Mouse (Mus musculus) hindbrain, embryonic 14.5 days (tissue): ENCODE data around the gene Tspear. TPM values are rescaled to one million over a fixed set of nuclear protein-coding genes. Genes with fewer than 3 reads are reported as not detected.
"Not testable (repeated sequence)": the region's sequence is repeated elsewhere in the genome, so short reads cannot be mapped to it uniquely, and the experiment has no call there.

Source experiments
- ATAC-seq: fragments of 200-750 bp; cut with Nextera tagmentation; 2 replicates; pipeline ENCODE4 v1.8.0; 2017; ENCODE audit warnings: moderate number of reproducible peaks, mild to moderate bottlenecking, moderate TSS enrichment, moderate library complexity; ENCODE audit not compliant: low FRiP score
- DNase-seq: peaks from one replicate; pipeline ENCODE4 v3.0.0-alpha.2; 2015; ENCODE audit warnings: low spot score
- H3K27ac ChIP-seq: fragments of 300-500 bp; sonication (generic); 2 replicates; pipeline ENCODE4 v1.5.1; 2014; ENCODE audit warnings: mild to moderate bottlenecking, moderate library complexity
- H3K27me3 ChIP-seq: fragments of 300-500 bp; sonication (generic); 2 replicates; pipeline ENCODE4 v1.6.1; 2014; ENCODE audit warnings: mild to moderate bottlenecking, low read length, mixed read lengths; ENCODE audit not compliant: control insufficient read depth, insufficient read depth
- H3K36me3 ChIP-seq: fragments of 300-500 bp; sonication (generic); replicated peaks from 2 replicates; pipeline ENCODE4 v1.6.1; 2014; ENCODE audit not compliant: control insufficient read depth, insufficient read depth
- H3K4me1 ChIP-seq: fragments of 300-500 bp; sonication (generic); replicated peaks from 2 replicates; pipeline ENCODE4 v1.6.1; 2014; ENCODE audit warnings: antibody characterized with exemption, low read length, mixed read lengths; ENCODE audit not compliant: control insufficient read depth, insufficient read depth
- H3K4me2 ChIP-seq: fragments of 300-500 bp; sonication (generic); replicated peaks from 2 replicates; pipeline ENCODE4 v1.6.1; 2014; ENCODE audit warnings: mild to moderate bottlenecking, moderate library complexity
- H3K4me3 ChIP-seq: fragments of 300-500 bp; sonication (generic); replicated peaks from 2 replicates; pipeline ENCODE4 v1.5.1; 2014; ENCODE audit warnings: mild to moderate bottlenecking, low read length
- H3K9ac ChIP-seq: fragments of 300-500 bp; sonication (generic); 2 replicates; pipeline ENCODE4 v1.6.1; 2014
- H3K9me3 ChIP-seq: fragments of 300-500 bp; sonication (generic); 2 replicates; pipeline ENCODE4 v1.6.1; 2016; ENCODE audit warnings: low read length; ENCODE audit not compliant: control insufficient read depth
- WGBS: fragments of 180-500 bp; shearing (Covaris S2); extraction: QIAGEN DNeasy Blood & Tissue Kit; methylation state at CpG from one replicate; pipeline ENCODE4 v1.1.7; 2014; 5-methylcytosine and 5-hydroxymethylcytosine counted together
- polyA plus RNA-seq: library from polyadenylated mRNA; unstranded; fragments of >200 nt; fragmentation: Nextera tagmentation; extraction: Ambion mirVana; gene quantifications from 2 replicates; pipeline ENCODE4 v1.2.1, GENCODE M21; 2014

Tspear gene
- polyA plus RNA-seq, 1 experiment from 2014 or later, result 1.2 TPM

GRCm38 (mm10) chr10:77697133-77697532 is 10.8 kb downstream of the Tspear start, which contains the start of gene Gm9508:
Gm9508 (minus strand) TSS chr10:77697233.
- no peak within 1 kb of the TSS for H3K9ac ChIP-seq
- no peak within 1 kb of the TSS for H3K4me3 ChIP-seq
- ATAC-seq, result no peak
- no peaks in the 10 kb centered on the region for H3K27me3 ChIP-seq
- H3K27ac ChIP-seq, result no peak within 1 kb of the TSS
- no peaks in the 10 kb centered on the region for H3K36me3 ChIP-seq
- no peak within 1 kb of the TSS for H3K4me2 ChIP-seq
- no peak for DNase-seq
- no peaks in the 10 kb centered on the region for H3K9me3 ChIP-seq
- 39% methylated on average over 4 of the region's 4 CpGs for WGBS
- no peaks in the 10 kb centered on the region for H3K4me1 ChIP-seq

- ATAC-seq, result no peak
Measured at GRCm38 (mm10) chr10:77706326-77706725, 20.0 kb downstream of the Tspear start, which contains the start of gene Gm10272. Gm10272 (plus strand) TSS chr10:77706626.

GRCm38 (mm10) chr10:77709831-77710230 is 23.5 kb downstream of the Tspear start:
- H3K9ac ChIP-seq, result no peak overlapping the region
- ATAC-seq (no peak), DNase-seq (no peak)
- H3K27ac ChIP-seq, result no peak overlapping the region
- H3K36me3 ChIP-seq, result no peaks in the 10 kb centered on the region
- no peak overlapping the region for H3K4me2 ChIP-seq
- H3K9me3 ChIP-seq, result peaks cover 10% of the 10 kb centered on the region; the same call in 1 of the 2 replicates
- H3K4me1 ChIP-seq, result no peaks in the 10 kb centered on the region
- 80% methylated on average over 3 of the region's 3 CpGs for WGBS
- no peaks in the 10 kb centered on the region for H3K27me3 ChIP-seq
- no peak overlapping the region for H3K4me3 ChIP-seq

More at GRCm38 (mm10) chr10:77706326-77706725, 20.0 kb downstream of the Tspear start, which contains the start of gene Gm10272:
- H3K4me1 ChIP-seq, result no peaks in the 10 kb centered on the region
- no peak within 1 kb of the TSS for H3K27ac ChIP-seq
- H3K4me2 ChIP-seq, result no peak within 1 kb of the TSS
- H3K4me3 ChIP-seq, result no peak within 1 kb of the TSS
- peaks cover 10% of the 10 kb centered on the region; the same call in 1 of the 2 replicates for H3K9me3 ChIP-seq
- DNase-seq, result no peak
- no peaks in the 10 kb centered on the region for H3K27me3 ChIP-seq
- no peak within 1 kb of the TSS for H3K9ac ChIP-seq
- H3K36me3 ChIP-seq, result no peaks in the 10 kb centered on the region
- WGBS, result 100% methylated on average over 1 of the region's 1 CpGs

GRCm38 (mm10) chr10:77711157-77711556 is 24.8 kb downstream of the Tspear start, which contains the start of gene Gm10024:
Gm10024 (plus strand) TSS chr10:77711457.
- H3K27ac ChIP-seq, H3K4me2 ChIP-seq, H3K4me3 ChIP-seq, H3K27me3 ChIP-seq, ATAC-seq, H3K36me3 ChIP-seq, H3K4me1 ChIP-seq, H3K9me3 ChIP-seq, H3K9ac ChIP-seq, DNase-seq: not testable (repeated sequence)

GRCm38 (mm10) chr10:77713734-77714133 is 27.4 kb downstream of the Tspear start:
- Histone ChIP-seq H3K36me3 (no peaks in the 10 kb centered on the region), H3K27me3 (no peaks in the 10 kb centered on the region), H3K4me3 (no peak overlapping the region), H3K27ac (no peak overlapping the region), H3K9ac (no peak overlapping the region), H3K4me2 (no peak overlapping the region), H3K4me1 (no peaks in the 10 kb centered on the region), H3K9me3 (0 out of 2 replicates have a peak, but pooled peaks cover 7% of the 10 kb centered on the region)
- ATAC-seq (no peak), DNase-seq (no peak)
- 75% methylated on average over 4 of the region's 4 CpGs for WGBS

GRCm38 (mm10) chr10:77715507-77715906 is 29.1 kb downstream of the Tspear start, which contains the start of gene Gm10142:
Gm10142 (plus strand) TSS chr10:77715807.
- H3K9ac ChIP-seq, result no peak within 1 kb of the TSS
- 90% methylated on average over 1 of the region's 1 CpGs for WGBS
- H3K9me3 ChIP-seq, result 0 out of 2 replicates have a peak, but pooled peaks cover 7% of the 10 kb centered on the region
- DNase-seq (no peak), ATAC-seq (no peak)
- H3K36me3 ChIP-seq, result no peaks in the 10 kb centered on the region
- H3K4me3 ChIP-seq, result no peak within 1 kb of the TSS
- H3K4me1 ChIP-seq, result no peaks in the 10 kb centered on the region
- no peaks in the 10 kb centered on the region for H3K27me3 ChIP-seq
- no peak within 1 kb of the TSS for H3K27ac ChIP-seq
- H3K4me2 ChIP-seq, result no peak within 1 kb of the TSS

- H3K36me3 ChIP-seq, H3K4me3 ChIP-seq, H3K9ac ChIP-seq, H3K9me3 ChIP-seq, ATAC-seq, H3K4me1 ChIP-seq, H3K4me2 ChIP-seq, DNase-seq, H3K27ac ChIP-seq, H3K27me3 ChIP-seq: not testable (repeated sequence)
- WGBS, result 90% methylated on average over 1 of the region's 1 CpGs
Measured at GRCm38 (mm10) chr10:77720299-77720698, 33.9 kb downstream of the Tspear start, which contains the start of gene Krtap12-1. Krtap12-1 (plus strand) TSS chr10:77720599.

- ATAC-seq (no peak), DNase-seq (no peak)
- H3K27ac ChIP-seq, result no peak overlapping the region
- 72% methylated on average over 8 of the region's 8 CpGs for WGBS
- no peaks in the 10 kb centered on the region for H3K9me3 ChIP-seq
- H3K4me2 ChIP-seq, result no peak overlapping the region
- H3K36me3 ChIP-seq, result no peaks in the 10 kb centered on the region
- no peak overlapping the region for H3K4me3 ChIP-seq
- no peaks in the 10 kb centered on the region for H3K4me1 ChIP-seq
- no peak overlapping the region for H3K9ac ChIP-seq
- no peaks in the 10 kb centered on the region for H3K27me3 ChIP-seq
Measured at GRCm38 (mm10) chr10:77724855-77725254, 38.5 kb downstream of the Tspear start.

GRCm38 (mm10) chr10:77726186-77726585 is 39.8 kb downstream of the Tspear start, which contains the start of gene Gm10100:
Gm10100 (plus strand) TSS chr10:77726486.
- DNase-seq (no peak), ATAC-seq (no peak)
- no peak within 1 kb of the TSS for H3K9ac ChIP-seq
- H3K27me3 ChIP-seq, result no peaks in the 10 kb centered on the region
- no peaks in the 10 kb centered on the region for H3K4me1 ChIP-seq
- H3K4me2 ChIP-seq, result no peak within 1 kb of the TSS
- no peak within 1 kb of the TSS for H3K27ac ChIP-seq
- 29% methylated on average over 3 of the region's 3 CpGs for WGBS
- H3K4me3 ChIP-seq, result no peak within 1 kb of the TSS
- no peaks in the 10 kb centered on the region for H3K9me3 ChIP-seq
- no peaks in the 10 kb centered on the region for H3K36me3 ChIP-seq

GRCm38 (mm10) chr10:77728280-77728679 is 41.9 kb downstream of the Tspear start:
- no peak for ATAC-seq
- DNase-seq, result no peak
- no peak overlapping the region for H3K27ac ChIP-seq
- 68% methylated on average over 4 of the region's 4 CpGs for WGBS
- no peaks in the 10 kb centered on the region for H3K9me3 ChIP-seq
- no peak overlapping the region for H3K4me3 ChIP-seq
- H3K4me1 ChIP-seq, result no peaks in the 10 kb centered on the region
- H3K4me2 ChIP-seq, result no peak overlapping the region
- H3K27me3 ChIP-seq, result no peaks in the 10 kb centered on the region
- H3K9ac ChIP-seq, result no peak overlapping the region
- H3K36me3 ChIP-seq, result no peaks in the 10 kb centered on the region
